ENCODE assay signal across 23 mouse cellular contexts in genomic region chr17:70933122-70934050, GRCm38 (mm10).
DNase-seq lines count a peak whose midpoint lies in the region; ATAC-seq and TF ChIP-seq lines count a peak whose summit lies in the region.
"Had no signal": no experiment of that assay in that cellular context is flagged by ENCODE, and none has a peak within 500 bp of the region (broad histone marks: within the 10 kb centered on the region; RNA-seq: fewer than 3 reads in every experiment).

No protein-coding gene starts in this region.

- peak; percentile 49; the same call in 1 of the 2 replicates for ATAC-seq in forebrain, embryonic 16.5 days
- no peak for ATAC-seq in forebrain, embryonic 13.5 days
- no peak; the same call in 1 of the 2 replicates for ATAC-seq in lung, embryonic 14.5 days (ENCODE audit: insufficient read depth)
- ATAC-seq: hindbrain, embryonic 16.5 days; intestine, embryonic 15.5 days; liver, postnatal 0 days; midbrain, embryonic 13.5 days had no signal

- no peak overlapping the region for H3K27ac ChIP-seq in forebrain, embryonic 16.5 days (ENCODE audit: low read length)
- H3K27ac ChIP-seq in forebrain, embryonic 13.5 days = no peak overlapping the region
- no peak overlapping the region for H3K27ac ChIP-seq in lung, embryonic 14.5 days (ENCODE audit: low read depth)
- H3K27ac ChIP-seq: forebrain, embryonic 12.5 days; heart, embryonic 10.5 days; intestine, embryonic 15.5 days; layer of hippocampus, adult 2 months; limb, embryonic 12.5 days; midbrain, embryonic 13.5 days; stomach, postnatal 0 days had no signal

- H3K4me2 ChIP-seq in forebrain, embryonic 16.5 days (ENCODE audit: low read length) = no peak overlapping the region
- H3K4me2 ChIP-seq in forebrain, embryonic 13.5 days = no peak overlapping the region
- H3K4me2 ChIP-seq in lung, embryonic 14.5 days = no peak overlapping the region
- H3K4me2 ChIP-seq: forebrain, embryonic 12.5 days; intestine, embryonic 15.5 days; limb, embryonic 12.5 days; liver, embryonic 11.5 days; midbrain, embryonic 13.5 days had no signal

- 57% methylated on average over 4 of the region's 4 CpGs for WGBS in forebrain, embryonic 16.5 days
- 74% methylated on average over 4 of the region's 4 CpGs for WGBS in forebrain, embryonic 13.5 days
- 37% methylated on average over 4 of the region's 4 CpGs for WGBS in lung, embryonic 14.5 days

- no peak overlapping the region for H3K4me3 ChIP-seq in forebrain, embryonic 16.5 days (replicated peaks; ENCODE audit: low read length)
- H3K4me3 ChIP-seq in forebrain, embryonic 13.5 days = no peak overlapping the region
- H3K4me3 ChIP-seq in lung, embryonic 14.5 days (ENCODE audit: low read depth, low read length) = no peak overlapping the region
- H3K4me3 ChIP-seq: forebrain, embryonic 12.5 days; heart, embryonic 10.5 days; intestine, embryonic 15.5 days; layer of hippocampus, adult 2 months; limb, embryonic 12.5 days; midbrain, embryonic 13.5 days had no signal

- no peaks in the 10 kb centered on the region for H3K9me3 ChIP-seq in forebrain, embryonic 16.5 days (ENCODE audit: control insufficient read depth, low read length)
- no peaks in the 10 kb centered on the region for H3K9me3 ChIP-seq in forebrain, embryonic 13.5 days (replicated peaks)
- H3K9me3 ChIP-seq in lung, embryonic 14.5 days (ENCODE audit: low read depth, low read length) = no peaks in the 10 kb centered on the region
- H3K9me3 ChIP-seq: forebrain, embryonic 12.5 days; heart, embryonic 10.5 days; intestine, embryonic 15.5 days; limb, embryonic 12.5 days; midbrain, embryonic 13.5 days had no signal

- H3K36me3 ChIP-seq in forebrain, embryonic 16.5 days (ENCODE audit: control insufficient read depth, insufficient read depth) = no peaks in the 10 kb centered on the region
- H3K36me3 ChIP-seq in forebrain, embryonic 13.5 days (ENCODE audit: poor library complexity, severe bottlenecking) = no peaks in the 10 kb centered on the region
- H3K36me3 ChIP-seq in lung, embryonic 14.5 days (ENCODE audit: insufficient read depth) = no peaks in the 10 kb centered on the region
- H3K36me3 ChIP-seq: forebrain, embryonic 12.5 days; heart, embryonic 10.5 days; intestine, embryonic 15.5 days; limb, embryonic 12.5 days; midbrain, embryonic 13.5 days had no signal

- TF ChIP-seq CTCF in lung, embryonic 14.5 days (IDR thresholded peaks at IDR 0.05; ENCODE audit: low read depth) = no peak
- no peak for TF ChIP-seq CTCF in brain, embryonic 14.5 days (IDR thresholded peaks at IDR 0.05; ENCODE audit: borderline replicate concordance, extremely low read depth, insufficient read depth, insufficient read length)

- no peaks in the 10 kb centered on the region for H3K4me1 ChIP-seq in forebrain, embryonic 16.5 days (replicated peaks; ENCODE audit: control insufficient read depth, insufficient read depth, low read length)
- H3K4me1 ChIP-seq in forebrain, embryonic 13.5 days = no peaks in the 10 kb centered on the region
- H3K4me1 ChIP-seq in lung, embryonic 14.5 days (ENCODE audit: insufficient read depth) = no peaks in the 10 kb centered on the region
- H3K4me1 ChIP-seq: forebrain, embryonic 12.5 days; heart, embryonic 10.5 days; intestine, embryonic 15.5 days; limb, embryonic 12.5 days; midbrain, embryonic 13.5 days had no signal

- no peak for TF ChIP-seq POLR2A in brain, embryonic 14.5 days (IDR thresholded peaks at IDR 0.05; ENCODE audit: borderline replicate concordance, extremely low read depth, insufficient read depth, insufficient read length, poor library complexity, severe bottlenecking)

- DNase-seq in lung, embryonic 14.5 days = peak; percentile 50
- no peak for DNase-seq in lung, postnatal 14 days
- peak; percentile 25 for DNase-seq in 416B (ENCODE audit: low read depth)
- peak; percentile 30 for DNase-seq in brain, embryonic 14.5 days (ENCODE audit: low read depth)
- DNase-seq in cerebellum, postnatal 10 days = no peak
- DNase-seq in cerebellum, adult 18-20 months = no peak
- DNase-seq: adrenal gland, postnatal 14 days; cerebellum, adult 9-11 months; kidney, postnatal 25 days; layer of hippocampus, postnatal 36 days; liver, postnatal 0 days; thymus, adult 2 months had no signal

- H3K9ac ChIP-seq in forebrain, embryonic 16.5 days (replicated peaks; ENCODE audit: low read depth, low read length) = no peak overlapping the region
- H3K9ac ChIP-seq in forebrain, embryonic 13.5 days = no peak overlapping the region
- H3K9ac ChIP-seq in lung, embryonic 14.5 days = no peak overlapping the region
- H3K9ac ChIP-seq: forebrain, embryonic 12.5 days; intestine, embryonic 15.5 days; limb, embryonic 12.5 days; liver, postnatal 0 days; midbrain, embryonic 13.5 days had no signal

- no peaks in the 10 kb centered on the region for H3K27me3 ChIP-seq in forebrain, embryonic 16.5 days (replicated peaks; ENCODE audit: control insufficient read depth, insufficient read depth, low read length)
- no peaks in the 10 kb centered on the region for H3K27me3 ChIP-seq in forebrain, embryonic 13.5 days
- no peaks in the 10 kb centered on the region for H3K27me3 ChIP-seq in lung, embryonic 14.5 days (ENCODE audit: insufficient read depth, low read length)
- H3K27me3 ChIP-seq: forebrain, embryonic 12.5 days; intestine, embryonic 15.5 days; limb, embryonic 12.5 days; midbrain, embryonic 13.5 days had no signal

Comparison
In these comparisons a context has a peak if more than half of its experiments do, and no peak if none do; other contexts are left out.
1. DNase-seq: peak in lung, embryonic 14.5 days (single experiment), 416B (single experiment) and brain, embryonic 14.5 days (single experiment); none in lung, postnatal 14 days (single experiment), cerebellum, postnatal 10 days (0 of 2) and cerebellum, adult 18-20 months (0 of 2).